Mouse (Mus musculus) ovary, adult 18-20 months (tissue): ENCODE results near the gene Igf2r.

Experiments
- DNase-seq: peaks from one replicate; pipeline ENCODE4 v3.0.0; 2022; ENCODE audit warnings: low spot score, mixed read lengths

The Igf2r gene

DNA sequence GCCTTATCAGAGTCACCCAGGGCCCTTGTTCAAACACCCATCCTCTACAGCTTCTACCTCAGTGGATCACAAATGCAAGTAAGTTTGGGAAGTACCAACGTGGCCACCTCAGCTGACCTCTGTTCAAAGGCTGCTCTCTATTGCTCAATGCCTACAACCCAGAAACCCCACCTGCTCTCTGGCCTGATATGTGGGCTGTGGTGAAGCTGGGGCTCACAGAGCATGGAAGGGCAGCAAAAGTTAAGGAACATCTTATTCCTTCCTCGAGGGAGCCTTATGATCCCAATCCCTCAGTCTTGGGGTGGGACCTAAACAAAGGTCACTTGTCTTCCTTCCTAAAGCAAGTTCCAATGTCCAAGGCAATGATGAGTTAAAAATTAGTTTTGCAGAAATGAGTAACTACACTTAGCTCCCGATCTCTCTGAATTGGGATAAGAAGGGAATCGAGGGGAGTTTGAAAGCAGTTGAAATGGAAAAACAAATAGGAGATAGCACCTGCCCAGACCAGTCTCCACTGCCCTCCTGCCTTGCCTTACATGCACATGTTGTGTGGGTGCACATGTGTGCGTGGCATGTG lies 98.3 kb downstream of the Igf2r start:
- no peak for DNase-seq

DNA sequence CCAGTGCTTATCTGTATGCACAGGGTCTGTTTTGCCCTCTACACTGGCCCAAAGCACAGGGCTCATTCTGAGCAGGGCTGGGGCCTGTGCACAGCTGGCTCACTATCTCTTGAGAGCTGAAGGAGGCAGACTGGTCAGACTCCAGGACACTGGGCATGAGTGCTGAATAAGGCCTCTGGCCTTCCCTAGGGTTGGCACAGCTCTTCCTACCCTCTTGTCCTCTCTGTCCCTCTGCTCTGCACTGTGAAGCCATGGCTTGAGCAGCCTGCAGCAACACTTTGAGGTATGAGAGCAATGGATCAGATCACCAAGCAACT lies 100.1 kb downstream of the Igf2r start:
- DNase-seq, result no peak

DNA sequence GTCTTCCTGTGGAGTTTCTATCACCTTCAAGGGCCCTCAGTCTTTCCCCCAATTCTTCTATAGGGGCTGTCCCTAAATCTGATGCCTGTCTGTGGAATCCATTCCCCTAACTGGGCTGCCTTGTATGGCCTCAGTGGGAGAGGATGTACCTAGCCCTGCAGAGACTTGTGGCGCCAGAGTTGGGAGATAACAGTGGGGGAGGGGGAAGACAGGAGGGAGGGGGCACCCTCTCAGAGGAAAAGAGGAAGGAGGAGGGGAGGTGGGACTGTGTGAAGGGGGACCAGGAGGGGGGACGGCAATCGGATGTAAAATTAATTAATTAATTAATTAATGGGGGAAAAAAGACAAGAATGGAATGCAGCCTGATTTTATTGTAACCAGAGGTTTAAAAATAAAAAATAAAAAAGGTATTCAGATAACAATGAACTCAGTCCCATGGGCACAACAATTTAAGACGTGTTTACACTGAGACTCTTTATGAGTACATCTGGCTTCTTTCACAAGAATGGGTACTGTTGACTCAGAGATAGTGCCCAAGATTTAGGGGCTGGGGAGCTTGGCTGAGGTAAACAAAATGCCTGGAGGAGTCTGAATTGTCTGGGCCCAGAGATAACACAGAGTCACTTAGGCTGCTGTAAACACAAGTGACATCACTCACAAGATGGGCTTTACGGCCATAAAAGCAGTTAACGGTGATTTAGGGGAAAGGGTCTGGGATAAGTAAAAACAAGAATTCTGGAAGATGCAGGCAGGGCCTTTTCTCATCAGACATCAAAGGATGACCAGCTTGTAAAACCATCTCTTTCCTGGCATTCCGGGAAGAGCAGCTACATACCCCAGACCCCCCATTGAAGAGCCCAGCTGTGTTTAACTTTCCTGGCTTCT lies 100.7 kb downstream of the Igf2r start:
- DNase-seq, result no peak

DNA sequence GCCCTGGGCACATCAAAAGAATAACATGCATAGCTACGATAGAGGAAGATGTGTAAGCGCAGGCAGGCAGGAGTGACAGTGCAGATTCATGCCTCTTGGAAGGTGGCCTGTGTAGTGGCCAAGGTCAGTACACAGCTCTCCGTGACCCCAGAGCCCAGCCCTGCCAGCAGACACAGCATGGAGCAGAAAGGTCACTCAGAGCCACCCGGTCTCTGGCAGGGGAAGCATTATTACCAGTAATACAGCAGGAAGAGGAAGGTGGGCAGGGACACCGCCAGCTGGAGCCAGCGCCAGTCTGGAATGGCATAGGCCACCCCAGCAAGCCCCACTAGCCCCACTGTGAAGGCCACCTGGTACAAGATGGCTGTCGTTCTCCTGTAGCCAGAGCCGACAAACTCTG lies 105.3 kb downstream of the Igf2r start:
- no peak for DNase-seq

GRCm38 (mm10) chr17:12660572-12661260 lies 108.7 kb downstream of the Igf2r start:
- DNase-seq, result no peak

GRCm38 (mm10) chr17:12659233-12659632 lies 110.2 kb downstream of the Igf2r start:
- DNase-seq, result no peak

DNA sequence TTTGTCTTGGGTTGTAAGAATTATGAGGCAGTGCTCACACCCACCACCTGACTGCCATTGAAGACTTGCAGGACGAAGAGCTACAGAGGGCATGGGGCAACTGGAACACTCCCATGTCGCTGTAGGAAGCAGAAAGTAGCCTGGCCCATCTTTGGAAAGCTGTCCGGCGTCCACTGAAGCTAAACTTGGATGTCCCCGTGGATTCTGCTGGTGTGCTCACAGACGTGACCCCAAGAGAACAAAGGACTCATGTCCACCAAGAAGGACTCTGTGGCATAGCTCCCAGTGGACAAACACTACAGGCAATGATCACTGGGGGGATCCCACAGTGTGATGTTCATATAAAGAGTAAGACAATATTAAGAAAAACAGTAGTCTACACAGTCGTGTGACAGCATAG lies 110.7 kb downstream of the Igf2r start:
- no peak for DNase-seq

- no peak for DNase-seq
Measured at GRCm38 (mm10) chr17:12655826-12656225, 113.6 kb downstream of the Igf2r start.

DNA sequence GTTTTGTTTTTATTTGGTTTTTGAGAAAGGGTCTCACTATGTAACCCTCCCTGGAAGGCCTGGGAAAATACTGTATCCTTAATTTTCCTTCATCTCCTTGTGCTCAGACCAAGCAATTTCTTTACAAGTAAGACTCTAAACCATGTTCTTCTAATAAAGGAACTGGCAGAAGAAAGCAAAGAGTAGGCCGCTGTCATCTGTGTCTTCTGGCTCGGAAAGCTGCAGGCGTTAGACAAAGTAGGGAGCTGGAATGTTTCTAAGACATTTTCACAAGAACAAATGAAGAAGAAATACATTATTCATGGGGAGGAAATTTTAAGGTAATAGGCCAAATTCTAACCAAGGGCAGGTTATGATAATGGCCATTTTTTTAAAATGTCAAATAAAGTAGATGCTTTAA lies 115.4 kb downstream of the Igf2r start:
- no peak for DNase-seq

DNA sequence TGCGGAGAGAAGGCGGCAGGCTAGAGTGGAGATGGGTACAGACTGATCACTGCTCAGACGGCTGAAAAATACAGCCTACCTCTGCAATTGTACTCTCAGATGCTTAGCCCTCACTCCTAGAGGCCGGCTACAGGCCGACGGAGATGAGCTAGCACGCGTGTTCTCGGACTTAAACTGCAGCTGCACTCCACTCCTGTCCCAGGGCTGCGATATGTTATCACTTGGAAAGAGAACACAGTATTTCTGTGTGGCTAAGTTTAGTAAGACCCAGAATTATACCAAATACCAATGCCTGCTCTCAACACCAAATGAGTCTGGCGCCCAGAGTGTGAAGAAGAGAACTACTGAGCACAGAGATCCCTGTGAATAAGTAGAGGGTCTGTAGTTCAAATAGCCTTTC lies 116.9 kb downstream of the Igf2r start:
- DNase-seq, result no peak

DNA sequence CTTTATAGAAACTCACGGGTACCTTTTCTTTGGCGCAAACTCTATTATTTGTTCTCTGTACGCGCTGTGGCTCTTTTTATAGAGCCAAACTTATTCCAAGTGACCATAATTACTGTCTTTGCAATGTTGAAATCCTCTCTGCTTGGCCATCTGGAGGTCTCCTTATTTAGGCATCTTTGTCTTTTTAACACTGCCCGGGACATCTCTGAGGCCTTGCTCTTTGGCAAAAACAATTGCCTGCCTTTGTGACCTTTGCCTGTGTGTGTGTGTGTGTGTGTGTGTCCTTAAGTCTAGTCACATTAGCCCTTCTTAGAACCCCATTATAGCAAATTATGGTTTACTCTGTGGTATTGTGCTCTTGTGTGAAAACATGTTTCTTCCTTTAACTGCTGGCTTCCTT lies 124.0 kb downstream of the Igf2r start:
- DNase-seq, result no peak

- no peak for DNase-seq
Measured at GRCm38 (mm10) chr17:12641087-12641486, 128.4 kb downstream of the Igf2r start.

DNA sequence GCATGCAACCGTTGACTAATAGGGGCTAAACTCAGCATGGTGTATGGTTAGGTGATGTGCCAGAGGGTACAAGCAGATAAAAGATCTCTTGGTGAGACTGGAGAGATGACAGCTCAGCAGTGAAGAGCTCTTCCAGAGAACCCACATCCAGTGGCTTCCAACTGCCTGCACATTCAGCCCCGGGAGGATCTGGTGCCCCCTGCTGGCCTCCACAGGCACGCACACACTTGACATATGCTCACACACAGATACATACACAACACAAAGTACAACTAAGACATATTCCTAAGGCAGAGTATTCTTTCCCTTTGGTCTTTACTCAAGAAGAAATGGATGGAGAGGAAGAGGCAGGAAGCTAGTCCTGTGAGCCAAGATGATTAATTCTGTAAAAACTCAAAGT lies 129.9 kb downstream of the Igf2r start:
- DNase-seq, result no peak

- DNase-seq, result no peak
Measured at GRCm38 (mm10) chr17:12634814-12635213, 134.7 kb downstream of the Igf2r start.
